Mouse (Mus musculus): Measurements from ENCODE around the gene Atg14. TPM values are rescaled to one million over a fixed set of nuclear protein-coding genes. Genes with fewer than 3 reads are reported as not detected.
"Not testable (repeated sequence)": the region's sequence is repeated elsewhere in the genome, so short reads cannot be mapped to it uniquely, and the experiment has no call there.

Gene Atg14
- polyA plus RNA-seq (2015; fragmentation: Nextera tagmentation; extraction: Ambion mirVana), result 10.9 and 11.5 TPM in 2 replicates

DNA sequence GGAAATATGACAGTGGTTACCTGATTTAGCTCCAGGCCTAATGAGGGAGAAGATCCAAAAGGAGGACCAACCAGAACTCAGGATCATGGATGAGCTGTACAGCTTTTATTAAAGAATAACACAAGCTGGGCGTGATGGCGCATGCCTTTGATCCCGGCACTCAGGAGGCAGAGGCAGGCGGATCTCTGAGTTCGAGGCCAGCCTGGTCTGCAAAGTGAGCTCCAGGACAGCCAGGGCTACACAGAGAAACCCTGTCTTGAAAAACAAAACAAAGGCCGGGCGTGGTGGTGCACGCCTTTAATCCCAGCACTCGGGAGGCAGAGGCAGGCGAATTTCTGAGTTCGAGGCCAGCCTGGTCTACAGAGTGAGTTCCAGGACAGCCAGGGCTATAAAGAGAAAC, at the start of gene Atg14:
Gene Atg14 (minus strand): TSS at position 101 of the 400 bp plus-strand sequence.
- not testable (repeated sequence) for H3K27me3 ChIP-seq; H3K4me3 ChIP-seq; ATAC-seq (replicated peaks; ENCODE audit: insufficient number of reproducible peaks, insufficient read depth, low FRiP score, low read depth); H3K9ac ChIP-seq; H3K27ac ChIP-seq; H3K4me2 ChIP-seq; H3K9me3 ChIP-seq (replicated peaks); H3K36me3 ChIP-seq
- 85% methylated on average over 11 of the region's 11 CpGs for WGBS
- H3K4me1 ChIP-seq (replicated peaks), result peaks cover 12% of the 10 kb centered on the region

GRCm38 (mm10) chr14:47618891-47619290, 48.4 kb upstream of the Atg14 start:
- Histone ChIP-seq H3K27ac (no peak overlapping the region), H3K9me3 (replicated peaks) (no peaks in the 10 kb centered on the region), H3K4me2 (no peak overlapping the region), H3K27me3 (no peaks in the 10 kb centered on the region), H3K9ac (no peak overlapping the region), H3K36me3 (no peaks in the 10 kb centered on the region), H3K4me3 (no peak overlapping the region), H3K4me1 (replicated peaks) (no peaks in the 10 kb centered on the region)
- WGBS, result 78% methylated on average over 5 of the region's 5 CpGs
- no peak for ATAC-seq (replicated peaks; ENCODE audit: insufficient number of reproducible peaks, insufficient read depth, low FRiP score, low read depth)

DNA sequence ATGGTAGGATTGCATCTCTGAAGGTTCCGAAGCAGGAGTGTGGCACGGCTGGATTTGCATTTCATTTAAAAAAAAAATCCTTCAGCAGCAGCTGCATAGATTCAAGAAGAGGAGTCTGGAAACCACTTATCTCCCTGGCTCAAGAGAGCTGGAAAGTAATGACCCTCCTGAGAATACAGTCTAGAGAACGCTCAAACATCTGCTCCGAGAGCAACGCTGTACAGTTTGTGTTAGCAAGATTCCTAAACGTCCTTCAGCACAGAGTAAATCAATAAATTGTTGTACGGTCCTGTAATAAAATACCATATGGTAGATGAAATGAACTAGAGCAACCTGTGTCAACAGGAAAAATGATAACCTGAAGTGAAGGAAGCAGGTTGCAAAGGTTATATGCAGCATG, 42.8 kb upstream of the Atg14 start:
- ATAC-seq (replicated peaks; ENCODE audit: insufficient number of reproducible peaks, insufficient read depth, low FRiP score, low read depth), result no peak
- H3K27me3 ChIP-seq, result no peaks in the 10 kb centered on the region
- H3K27ac ChIP-seq, result no peak overlapping the region
- H3K36me3 ChIP-seq, result no peaks in the 10 kb centered on the region
- H3K4me2 ChIP-seq, result no peak overlapping the region
- H3K9ac ChIP-seq, result no peak overlapping the region
- WGBS, result 59% methylated on average over 7 of the region's 7 CpGs
- no peaks in the 10 kb centered on the region for H3K4me1 ChIP-seq (replicated peaks)
- no peaks in the 10 kb centered on the region for H3K9me3 ChIP-seq (replicated peaks)
- no peak overlapping the region for H3K4me3 ChIP-seq

DNA sequence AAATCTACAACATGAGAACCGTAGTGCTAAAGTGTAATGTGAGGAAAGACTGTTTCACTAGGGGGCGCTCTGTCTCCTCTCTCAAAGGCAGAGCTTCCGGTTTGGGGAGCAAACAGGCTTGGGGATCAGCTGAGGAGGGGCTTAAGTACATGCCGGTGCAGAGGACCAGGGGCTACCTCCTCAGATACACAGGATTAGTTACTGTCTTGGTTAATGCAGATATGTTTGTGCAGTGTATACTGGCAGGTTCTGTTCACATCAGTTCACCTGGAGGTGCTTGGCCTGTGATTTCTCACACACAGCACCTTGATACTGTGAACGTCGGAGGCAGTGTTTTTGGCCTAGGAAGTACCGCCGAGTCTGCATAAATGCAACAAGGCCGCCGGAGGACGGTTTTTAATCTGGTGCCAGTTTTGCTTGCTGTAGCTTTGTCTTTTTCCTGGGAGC, 27.5 kb upstream of the Atg14 start:
- Histone ChIP-seq H3K4me2 (peak overlapping the region; percentile 50), H3K27ac (no peak overlapping the region), H3K9ac (no peak overlapping the region), H3K27me3 (no peaks in the 10 kb centered on the region), H3K36me3 (no peaks in the 10 kb centered on the region), H3K4me3 (peak overlapping the region; percentile 10; the same call in 1 of the 2 replicates), H3K9me3 (replicated peaks) (no peaks in the 10 kb centered on the region), H3K4me1 (replicated peaks) (peaks cover 4% of the 10 kb centered on the region; the same call in 1 of the 2 replicates)
- WGBS, result 23% methylated on average over 11 of the region's 11 CpGs
- no peak; the same call in 1 of the 2 replicates for ATAC-seq (replicated peaks; ENCODE audit: insufficient number of reproducible peaks, insufficient read depth, low FRiP score, low read depth)

DNA sequence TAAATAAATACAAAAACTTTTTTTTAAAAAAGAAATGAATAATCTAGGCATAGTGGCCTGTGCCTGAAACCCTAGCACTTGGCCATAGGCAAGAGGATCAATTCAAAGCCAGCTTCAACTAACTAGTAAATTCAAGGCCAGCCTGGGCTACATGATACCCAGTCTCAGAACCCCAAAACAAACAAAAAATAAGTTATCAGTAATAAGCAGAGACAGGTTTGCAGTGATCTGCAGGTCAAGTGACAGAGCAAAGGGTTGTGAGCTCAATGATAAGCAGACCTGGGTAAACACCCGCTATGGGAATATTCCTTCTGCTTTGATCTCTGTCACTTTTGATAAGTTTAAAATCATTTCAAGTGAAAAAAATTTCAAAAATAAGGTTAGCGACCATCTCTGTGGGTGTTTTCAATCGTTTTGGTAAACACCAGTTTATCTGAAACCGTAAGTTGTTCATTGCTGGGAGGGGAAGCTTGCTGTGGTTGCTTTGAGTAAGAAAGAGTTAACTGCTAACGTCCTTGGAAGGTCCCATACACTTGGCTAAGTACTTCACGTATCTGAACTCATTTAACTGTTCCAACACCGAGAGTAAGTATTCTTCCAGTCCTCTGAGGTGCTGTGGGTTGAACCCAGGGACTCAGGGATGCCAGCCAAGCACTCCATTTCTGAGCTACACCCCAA, 24.1 kb upstream of the Atg14 start:
- Histone ChIP-seq H3K27me3 (no peaks in the 10 kb centered on the region), H3K4me2 (no peak overlapping the region), H3K4me1 (replicated peaks) (peaks cover 4% of the 10 kb centered on the region; the same call in 1 of the 2 replicates), H3K27ac (no peak overlapping the region), H3K9ac (no peak overlapping the region), H3K36me3 (no peaks in the 10 kb centered on the region), H3K4me3 (no peak overlapping the region), H3K9me3 (replicated peaks) (no peaks in the 10 kb centered on the region)
- 35% methylated on average over 7 of the region's 7 CpGs for WGBS
- ATAC-seq (replicated peaks; ENCODE audit: insufficient number of reproducible peaks, insufficient read depth, low FRiP score, low read depth), result no peak

GRCm38 (mm10) chr14:47590391-47590975, 20.0 kb upstream of the Atg14 start:
- no peak overlapping the region for H3K9ac ChIP-seq
- no peak for ATAC-seq (replicated peaks; ENCODE audit: insufficient number of reproducible peaks, insufficient read depth, low FRiP score, low read depth)
- H3K4me3 ChIP-seq, result no peak overlapping the region
- 0 out of 2 replicates have a peak, but pooled peaks cover 2% of the 10 kb centered on the region for H3K27me3 ChIP-seq
- no peak overlapping the region for H3K27ac ChIP-seq
- H3K4me2 ChIP-seq, result no peak overlapping the region
- 68% methylated on average over 10 of the region's 10 CpGs for WGBS
- H3K4me1 ChIP-seq (replicated peaks), result no peaks in the 10 kb centered on the region
- no peaks in the 10 kb centered on the region for H3K36me3 ChIP-seq
- H3K9me3 ChIP-seq (replicated peaks), result no peaks in the 10 kb centered on the region

DNA sequence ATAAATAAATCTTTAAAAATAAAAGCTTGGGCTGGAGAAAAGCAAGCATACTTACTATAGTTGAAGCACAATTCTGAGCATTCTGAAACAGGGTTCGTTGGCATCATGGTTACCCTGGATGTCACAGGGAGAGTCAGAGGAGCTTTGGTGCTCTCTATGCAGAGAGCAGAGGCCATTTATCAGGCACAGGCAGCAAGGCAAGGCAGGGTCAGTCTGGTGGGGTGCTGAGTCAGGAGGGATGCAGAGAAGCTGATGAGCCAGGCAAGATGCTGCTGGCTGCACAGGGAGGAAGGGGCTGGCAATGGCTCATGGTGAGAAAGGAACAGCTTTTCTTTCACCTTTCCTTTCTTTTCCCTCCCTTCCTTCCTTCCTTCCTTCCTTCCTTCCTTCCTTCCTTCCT, 19.0 kb upstream of the Atg14 start:
- Histone ChIP-seq H3K9ac (no peak overlapping the region), H3K4me2 (no peak overlapping the region), H3K27me3 (0 out of 2 replicates have a peak, but pooled peaks cover 2% of the 10 kb centered on the region), H3K4me3 (no peak overlapping the region), H3K36me3 (no peaks in the 10 kb centered on the region), H3K9me3 (replicated peaks) (no peaks in the 10 kb centered on the region), H3K4me1 (replicated peaks) (no peaks in the 10 kb centered on the region), H3K27ac (no peak overlapping the region)
- WGBS, result 82% methylated on average over 1 of the region's 1 CpGs
- no peak for ATAC-seq (replicated peaks; ENCODE audit: insufficient number of reproducible peaks, insufficient read depth, low FRiP score, low read depth)

- no peaks in the 10 kb centered on the region for H3K9me3 ChIP-seq (replicated peaks)
- H3K27me3 ChIP-seq, result 0 out of 2 replicates have a peak, but pooled peaks cover 6% of the 10 kb centered on the region
- no peak overlapping the region for H3K27ac ChIP-seq
- H3K4me2 ChIP-seq, result no peak overlapping the region
- H3K9ac ChIP-seq, result no peak overlapping the region
- no peak overlapping the region for H3K4me3 ChIP-seq
- ATAC-seq (replicated peaks; ENCODE audit: insufficient number of reproducible peaks, insufficient read depth, low FRiP score, low read depth), result no peak
- H3K4me1 ChIP-seq (replicated peaks), result no peaks in the 10 kb centered on the region
- H3K36me3 ChIP-seq, result no peaks in the 10 kb centered on the region
Observed at GRCm38 (mm10) chr14:47584346-47584745, 13.9 kb upstream of the Atg14 start.

GRCm38 (mm10) chr14:47581681-47582080, 11.2 kb upstream of the Atg14 start:
- H3K9me3 ChIP-seq (replicated peaks), result no peaks in the 10 kb centered on the region
- WGBS, result 56% methylated on average over 2 of the region's 2 CpGs
- no peaks in the 10 kb centered on the region for H3K4me1 ChIP-seq (replicated peaks)
- ATAC-seq (replicated peaks; ENCODE audit: insufficient number of reproducible peaks, insufficient read depth, low FRiP score, low read depth), result no peak
- H3K27me3 ChIP-seq, result 0 out of 2 replicates have a peak, but pooled peaks cover 4% of the 10 kb centered on the region
- H3K9ac ChIP-seq, result no peak overlapping the region
- no peak overlapping the region for H3K4me3 ChIP-seq
- H3K4me2 ChIP-seq, result no peak overlapping the region
- H3K36me3 ChIP-seq, result no peaks in the 10 kb centered on the region
- H3K27ac ChIP-seq, result no peak overlapping the region

DNA sequence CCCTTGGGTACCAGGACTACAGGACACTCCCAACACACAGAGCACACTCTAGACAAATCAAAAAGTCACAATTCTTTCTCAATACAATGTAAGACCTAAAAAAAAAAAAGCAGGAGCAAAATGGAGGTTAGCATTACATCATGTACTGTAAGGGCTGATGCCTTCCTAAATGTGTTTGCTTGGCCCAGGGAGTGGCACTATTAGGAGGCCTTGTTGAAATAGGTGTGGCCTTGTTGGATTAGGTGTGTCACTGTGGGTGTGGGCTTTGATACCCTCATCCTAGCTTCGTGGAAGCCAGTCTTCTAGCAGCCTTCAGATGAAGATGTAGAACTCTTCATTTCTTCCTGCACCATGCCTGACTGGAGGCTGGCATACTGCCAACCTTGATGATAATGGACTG, 10.8 kb upstream of the Atg14 start:
- H3K9me3 ChIP-seq (replicated peaks), result no peaks in the 10 kb centered on the region
- 0 out of 2 replicates have a peak, but pooled peaks cover 4% of the 10 kb centered on the region for H3K27me3 ChIP-seq
- H3K4me3 ChIP-seq, result no peak overlapping the region
- H3K4me2 ChIP-seq, result no peak overlapping the region
- ATAC-seq (replicated peaks; ENCODE audit: insufficient number of reproducible peaks, insufficient read depth, low FRiP score, low read depth), result no peak
- H3K4me1 ChIP-seq (replicated peaks), result no peaks in the 10 kb centered on the region
- H3K27ac ChIP-seq, result no peak overlapping the region
- H3K9ac ChIP-seq, result no peak overlapping the region
- no peaks in the 10 kb centered on the region for H3K36me3 ChIP-seq
- 35% methylated on average over 1 of the region's 1 CpGs for WGBS

DNA sequence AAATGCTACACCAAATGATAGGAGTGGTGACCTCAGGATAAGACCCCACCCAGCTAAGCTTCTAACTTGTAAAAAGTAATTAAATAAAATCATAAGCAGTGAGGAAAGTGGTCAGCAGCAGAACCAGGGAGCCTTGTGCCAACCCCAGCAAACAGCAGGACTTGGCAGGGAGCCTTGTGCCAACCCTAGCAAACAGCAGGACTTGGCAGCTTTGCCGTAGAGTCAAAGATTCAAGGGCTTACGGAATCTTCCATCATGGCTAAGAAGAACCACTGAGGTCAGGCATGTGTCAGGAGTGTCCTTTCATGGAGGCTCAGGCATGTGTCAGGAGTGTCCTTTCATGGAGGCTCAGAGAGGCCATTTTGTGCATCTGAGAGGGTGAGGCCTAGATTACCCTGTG, 7.6 kb upstream of the Atg14 start:
- Histone ChIP-seq H3K9ac (no peak overlapping the region), H3K9me3 (replicated peaks) (no peaks in the 10 kb centered on the region), H3K4me1 (replicated peaks) (no peaks in the 10 kb centered on the region), H3K4me2 (no peak overlapping the region), H3K4me3 (no peak overlapping the region), H3K27ac (no peak overlapping the region), H3K27me3 (no peaks in the 10 kb centered on the region), H3K36me3 (no peaks in the 10 kb centered on the region)
- WGBS, result 82% methylated on average over 2 of the region's 2 CpGs
- ATAC-seq (replicated peaks; ENCODE audit: insufficient number of reproducible peaks, insufficient read depth, low FRiP score, low read depth), result no peak

DNA sequence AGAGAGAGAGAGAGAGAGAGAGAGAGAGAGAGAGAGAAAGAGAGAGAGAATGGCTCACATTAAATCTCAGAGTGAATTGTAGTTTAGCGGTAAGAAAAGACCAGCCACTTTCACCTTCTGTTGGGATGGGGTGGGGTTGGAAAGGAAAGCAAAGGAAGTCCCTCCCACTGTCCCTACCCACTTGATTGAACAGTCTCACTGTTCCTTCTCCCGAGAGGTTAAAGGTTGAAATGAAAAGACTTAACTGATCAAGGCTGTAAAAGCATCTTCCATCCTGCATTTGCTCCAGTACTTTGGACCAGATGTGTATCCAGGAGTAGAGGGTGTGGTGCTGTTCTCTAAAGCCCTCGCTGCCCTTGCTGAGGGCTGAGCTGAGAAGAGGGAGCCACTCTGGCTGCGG, 6.2 kb upstream of the Atg14 start:
- WGBS, result 53% methylated on average over 4 of the region's 4 CpGs

More for the DNA sequence above, 6.2 kb upstream of the Atg14 start:
- Histone ChIP-seq H3K4me1 (replicated peaks) (no peaks in the 10 kb centered on the region), H3K27ac (no peak overlapping the region), H3K9me3 (replicated peaks) (no peaks in the 10 kb centered on the region), H3K27me3 (no peaks in the 10 kb centered on the region), H3K4me3 (no peak overlapping the region), H3K36me3 (no peaks in the 10 kb centered on the region), H3K9ac (no peak overlapping the region), H3K4me2 (no peak overlapping the region)
- no peak for ATAC-seq (replicated peaks; ENCODE audit: insufficient number of reproducible peaks, insufficient read depth, low FRiP score, low read depth)

Data from heart, embryonic 15.5 days (tissue).